Mouse (Mus musculus) cerebellum, adult 2 months (tissue): ENCODE measurements at regions not wholly inside any gene's neighbourhood (a gene's known extent, or its start where the extent isn't known, plus 50 kb on each side); places are given as distances from the start of the nearest gene placed in this dataset.

Experiments used
- CTCF ChIP-seq: fragments of 200-500 bp; IDR thresholded peaks from 2 replicates; pipeline ENCODE4 v1.5.1; 2011; ENCODE audit warnings: low read depth, mild to moderate bottlenecking, control low read depth, low read length, moderate library complexity, borderline replicate concordance; ENCODE audit not compliant: insufficient read depth
- POLR2A ChIP-seq: fragments of 200-500 bp; IDR thresholded peaks from 2 replicates; pipeline ENCODE4 v1.6.1; 2011; ENCODE audit warnings: low read length, control low read depth, borderline replicate concordance; ENCODE audit not compliant: insufficient read depth

DNA sequence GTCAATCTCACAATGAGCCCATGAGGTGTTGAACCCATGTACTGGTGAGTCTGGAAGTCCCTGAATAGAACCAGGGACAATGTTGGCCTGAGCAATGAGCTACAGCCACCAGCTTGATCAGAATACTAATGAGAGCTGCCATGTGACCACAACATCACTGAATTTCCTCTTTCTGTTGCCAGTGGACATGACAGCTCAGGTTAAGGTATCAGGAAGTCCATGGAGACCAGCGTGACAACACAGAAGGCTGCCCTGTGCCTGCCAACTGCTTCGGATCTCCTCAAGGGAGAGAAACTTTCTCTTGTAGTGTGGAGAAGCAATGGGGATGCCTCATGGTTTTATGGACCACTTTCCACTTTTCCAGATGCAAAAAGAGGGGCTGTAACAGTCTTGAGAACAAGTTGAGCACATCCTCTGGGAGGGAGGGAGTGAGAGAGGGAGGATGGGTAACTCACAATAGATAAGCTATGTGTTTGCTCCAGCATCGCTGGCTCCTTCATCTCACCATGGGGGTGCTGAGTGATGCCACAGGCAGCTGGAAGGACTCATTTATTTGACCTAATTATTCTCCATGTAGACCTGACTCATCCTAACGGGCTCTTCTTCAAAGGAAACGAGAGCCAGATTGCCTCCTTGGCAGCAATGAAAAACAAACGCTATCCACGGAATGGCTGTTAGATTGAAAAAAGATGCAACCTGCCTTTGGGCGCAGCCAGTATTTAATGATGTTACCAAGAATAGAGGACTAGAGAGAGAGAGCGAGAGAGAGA is 118.3 kb downstream of the Slc30a10 start:
- TF ChIP-seq CTCF (no peak), POLR2A (no peak)
